Mouse (Mus musculus) midbrain, postnatal 0 days (tissue): Measurements from ENCODE around the gene C1qc. TPM values are rescaled to one million over a fixed set of nuclear protein-coding genes. Genes with fewer than 3 reads are reported as not detected.

Experiments used
- ATAC-seq: fragments of 200-750 bp; cut with Nextera tagmentation; 2 replicates; pipeline ENCODE4 v1.8.0; 2017; ENCODE audit warnings: moderate number of reproducible peaks, mild to moderate bottlenecking, moderate TSS enrichment, moderate library complexity; ENCODE audit not compliant: low FRiP score
- DNase-seq: peaks from one replicate; pipeline ENCODE4 v3.0.0-alpha.2; 2015; ENCODE audit warnings: low spot score
- H3K27ac ChIP-seq: fragments of 300-500 bp; sonication (generic); 2 replicates; pipeline ENCODE4 v1.5.1; 2014; ENCODE audit warnings: low read depth, mild to moderate bottlenecking, low read length, mixed read lengths
- H3K27me3 ChIP-seq: fragments of 300-500 bp; sonication (generic); 2 replicates; pipeline ENCODE4 v1.6.1; 2014; ENCODE audit warnings: low read length, control low read depth, mixed read lengths; ENCODE audit not compliant: insufficient read depth
- H3K36me3 ChIP-seq: fragments of 300-500 bp; sonication (generic); 2 replicates; pipeline ENCODE4 v1.6.1; 2014; ENCODE audit warnings: low read length, control low read depth, mixed read lengths; ENCODE audit not compliant: insufficient read depth
- H3K4me1 ChIP-seq: fragments of 300-500 bp; sonication (generic); 2 replicates; pipeline ENCODE4 v1.6.1; 2014; ENCODE audit warnings: mild to moderate bottlenecking, control low read depth, antibody characterized with exemption, low read length, mixed read lengths; ENCODE audit not compliant: insufficient read depth
- H3K4me2 ChIP-seq: fragments of 300-500 bp; sonication (generic); 2 replicates; pipeline ENCODE4 v1.6.1; 2014; ENCODE audit warnings: low read depth, mild to moderate bottlenecking, low read length, mixed read lengths; ENCODE audit not compliant: poor library complexity, severe bottlenecking
- H3K4me3 ChIP-seq: fragments of 300-500 bp; sonication (generic); 2 replicates; pipeline ENCODE4 v1.5.1; 2014; ENCODE audit warnings: low read depth, mild to moderate bottlenecking, low read length, moderate library complexity
- H3K9ac ChIP-seq: fragments of 300-500 bp; sonication (generic); replicated peaks from 2 replicates; pipeline ENCODE4 v1.6.1; 2014; ENCODE audit warnings: mild to moderate bottlenecking, low read length, moderate library complexity, mixed read lengths; ENCODE audit not compliant: poor library complexity, severe bottlenecking
- H3K9me3 ChIP-seq: fragments of 300-500 bp; sonication (generic); 2 replicates; pipeline ENCODE4 v1.6.1; 2016; ENCODE audit warnings: low read length, control low read depth
- CTCF ChIP-seq: IDR thresholded peaks from 2 replicates; pipeline ENCODE4 v1.5.1; 2016; ENCODE audit warnings: antibody characterized with exemption, mild to moderate bottlenecking
- WGBS: fragments of 180-500 bp; shearing (Covaris S2); extraction: QIAGEN DNeasy Blood & Tissue Kit; methylation state at CpG from one replicate; pipeline ENCODE4 v1.1.7; 2014; 5-methylcytosine and 5-hydroxymethylcytosine counted together
- polyA plus RNA-seq: library from polyadenylated mRNA; unstranded; fragments of >200 nt; fragmentation: Nextera tagmentation; extraction: Ambion mirVana; gene quantifications from 2 replicates; pipeline ENCODE4 v1.2.1, GENCODE M21; 2015
- total RNA-seq: library from RNA; depleted of rRNA; stranded (reverse); fragments of >200 nt; gene quantifications from 2 replicates; pipeline ENCODE4 v1.2.3, GENCODE M21; 2014; rRNA removed

The C1qc gene
- total and polyA plus RNA-seq, 2 experiments from 2014 or later, result 39.0 to 79.7 TPM

GRCm38 (mm10) chr4:136842033-136842432, 50.8 kb downstream of the C1qc start:
- 84% methylated on average over 4 of the region's 4 CpGs for WGBS
- H3K27ac ChIP-seq, result no peak overlapping the region
- no peak overlapping the region for H3K9ac ChIP-seq
- TF ChIP-seq CTCF, result no peak
- no peak overlapping the region for H3K4me2 ChIP-seq
- no peak overlapping the region for H3K4me3 ChIP-seq
- H3K4me1 ChIP-seq, result peaks cover 2% of the 10 kb centered on the region; the same call in 1 of the 2 replicates
- H3K27me3 ChIP-seq, result no peaks in the 10 kb centered on the region
- ATAC-seq, result no peak
- no peaks in the 10 kb centered on the region for H3K9me3 ChIP-seq
- no peaks in the 10 kb centered on the region for H3K36me3 ChIP-seq
- no peak for DNase-seq

GRCm38 (mm10) chr4:136841056-136841455, 51.8 kb downstream of the C1qc start:
- Histone ChIP-seq H3K36me3 (no peaks in the 10 kb centered on the region), H3K9ac (no peak overlapping the region), H3K27me3 (no peaks in the 10 kb centered on the region), H3K27ac (no peak overlapping the region), H3K4me2 (no peak overlapping the region), H3K9me3 (no peaks in the 10 kb centered on the region), H3K4me1 (peaks cover 4% of the 10 kb centered on the region; the same call in 1 of the 2 replicates), H3K4me3 (no peak overlapping the region)
- peak; percentile 90 for DNase-seq
- ATAC-seq, result peak; percentile 56; the same call in 1 of the 2 replicates
- peak; percentile 94 for TF ChIP-seq CTCF
- WGBS, result 5% methylated on average over 5 of the region's 5 CpGs

Other genes starting within 250 kb of the C1qc start
- gene Ephb2, start 57.1 kb downstream of the C1qc start, total RNA-seq, result 149 and 202 TPM in 2 replicates
- 13.6 and 15.6 TPM in 2 replicates for gene Ephb2, start 57.1 kb downstream of the C1qc start, polyA plus RNA-seq
- 60.0 and 71.3 TPM in 2 replicates for gene C1qb, start 6.9 kb downstream of the C1qc start, total RNA-seq
- 64.3 and 72.3 TPM in 2 replicates for gene C1qb, start 6.9 kb downstream of the C1qc start, polyA plus RNA-seq
- gene C1qa, start 5.7 kb upstream of the C1qc start, total RNA-seq, result 48.5 and 48.8 TPM in 2 replicates
- 38.8 and 44.4 TPM in 2 replicates for gene C1qa, start 5.7 kb upstream of the C1qc start, polyA plus RNA-seq
- 49.9 and 51.1 TPM in 2 replicates for gene Epha8, start 63.8 kb upstream of the C1qc start, total RNA-seq
- gene Epha8, start 63.8 kb upstream of the C1qc start, polyA plus RNA-seq, result 17.3 and 18.3 TPM in 2 replicates
- 7.5 and 8.4 TPM in 2 replicates for gene Zbtb40, start 155.7 kb upstream of the C1qc start, total RNA-seq
- gene Zbtb40, start 155.7 kb upstream of the C1qc start, polyA plus RNA-seq, result 0.99 and 1.2 TPM in 2 replicates